Mouse (Mus musculus) liver, adult 2 months (tissue): Measurements from ENCODE around the gene Gm4498. TPM values are rescaled to one million over a fixed set of nuclear protein-coding genes. Genes with fewer than 3 reads are reported as not detected.
"Not testable (repeated sequence)": the region's sequence is repeated elsewhere in the genome, so short reads cannot be mapped to it uniquely, and the experiment has no call there.

Source experiments
- DNase-seq: peaks from one replicate; pipeline ENCODE4 v3.0.0-alpha.2; 2011; ENCODE audit warnings: low read depth, low spot score; ENCODE audit errors: extremely low read depth
- H3K27ac ChIP-seq: fragments of 200-500 bp; replicated peaks from 2 replicates; pipeline ENCODE4 v1.5.1; 2012; ENCODE audit warnings: low read depth, mild to moderate bottlenecking, control low read depth, inconsistent platforms, low read length; ENCODE audit not compliant: insufficient read depth
- H3K27me3 ChIP-seq: fragments of 200-500 bp; 2 replicates; pipeline ENCODE4 v1.6.1; 2012; ENCODE audit warnings: mild to moderate bottlenecking, moderate library complexity, low read length, inconsistent platforms; ENCODE audit not compliant: control insufficient read depth, insufficient read depth
- H3K36me3 ChIP-seq: fragments of 200-500 bp; 2 replicates; pipeline ENCODE4 v1.6.1; 2012; ENCODE audit warnings: low read length, inconsistent platforms; ENCODE audit not compliant: control insufficient read depth, insufficient read depth
- H3K4me1 ChIP-seq: fragments of 200-500 bp; 2 replicates; pipeline ENCODE4 v1.6.1; 2011; ENCODE audit warnings: low read length; ENCODE audit not compliant: control insufficient read depth, insufficient read depth
- H3K4me3 ChIP-seq: fragments of 200-500 bp; 2 replicates; pipeline ENCODE4 v1.5.1; 2011; ENCODE audit warnings: low read depth, mild to moderate bottlenecking, control low read depth, low read length, moderate library complexity; ENCODE audit not compliant: insufficient read depth
- H3K79me2 ChIP-seq: fragments of 200-500 bp; 2 replicates; pipeline ENCODE4 v1.6.1; 2012; ENCODE audit warnings: inconsistent platforms, mild to moderate bottlenecking, low read length, moderate library complexity; ENCODE audit not compliant: control insufficient read depth, insufficient read depth
- H3K9ac ChIP-seq: fragments of 200-500 bp; 2 replicates; pipeline ENCODE4 v1.6.1; 2012; ENCODE audit warnings: low read depth, mild to moderate bottlenecking, control low read depth, inconsistent platforms, low read length
- WGBS: fragments of 180-500 bp; shearing (Covaris S2); methylation state at CpG from one replicate; pipeline ENCODE4 v1.1.7; 2018; 5-methylcytosine and 5-hydroxymethylcytosine counted together
- polyA plus RNA-seq: library from polyadenylated mRNA; depleted of rRNA; stranded (reverse); fragments of >200 nt; gene quantifications from 2 replicates; pipeline ENCODE4 v1.2.3, GENCODE M21; 2012; rRNA removed
- total RNA-seq: library from RNA; depleted of rRNA; stranded (reverse); fragments of >200 nt; gene quantifications from 2 replicates; pipeline ENCODE4 v1.2.3, GENCODE M21; 2014; rRNA removed

Gm4498 gene
- total RNA-seq: not detected in 2 replicates
- not detected in 2 replicates for polyA plus RNA-seq

DNA sequence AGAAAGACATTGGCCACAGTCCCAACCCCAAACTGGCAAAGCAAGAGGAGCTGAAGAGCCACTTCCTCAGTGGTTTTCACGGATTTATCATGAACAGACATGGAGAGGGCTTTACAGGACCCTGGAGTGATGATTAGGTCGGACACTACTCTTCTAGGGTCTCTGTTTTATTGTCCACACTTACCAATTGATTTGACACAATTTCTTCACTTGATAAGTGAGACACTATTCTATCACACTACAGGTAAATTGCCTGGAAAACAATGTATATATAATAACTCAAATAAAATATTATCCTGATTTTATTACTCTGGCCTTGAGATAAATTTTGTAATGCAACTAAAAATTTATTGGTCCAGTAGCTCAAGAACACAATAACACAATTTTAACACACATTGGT is at the start of gene Gm4498:
Gene Gm4498 (minus strand): TSS at position 101 of the 400 bp plus-strand sequence.
- WGBS: no CpG with 5 or more reads among the region's 2 CpGs
- H3K4me3 ChIP-seq, H3K79me2 ChIP-seq: not testable (repeated sequence)

DNA sequence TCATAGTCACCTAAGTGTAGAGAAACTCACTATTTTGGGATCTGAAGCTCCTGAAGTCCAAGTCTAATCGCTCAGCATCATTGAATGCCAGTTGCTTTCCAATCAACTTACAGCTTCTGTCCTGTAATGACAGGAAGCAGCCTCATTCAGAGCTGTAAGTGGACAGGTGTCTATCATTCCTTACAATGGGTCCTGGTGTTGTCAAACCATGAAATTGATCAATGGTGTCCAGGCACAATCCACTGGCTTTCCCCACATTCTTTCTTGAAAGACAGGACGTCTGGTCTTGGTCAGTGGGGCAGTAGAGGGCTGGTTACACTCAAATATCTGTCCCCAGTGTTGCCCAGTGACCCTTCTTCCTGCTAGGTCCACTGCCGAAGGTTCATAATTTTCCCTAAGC is 29.1 kb upstream of the Gm4498 start, which contains the start of gene Gm5890:
Gene Gm5890 (minus strand): TSS at position 101 of the 400 bp plus-strand sequence.
- no CpG with 5 or more reads among the region's 3 CpGs for WGBS
- not testable (repeated sequence) for H3K4me1 ChIP-seq, H3K4me3 ChIP-seq, H3K79me2 ChIP-seq, DNase-seq, H3K27me3 ChIP-seq, H3K9ac ChIP-seq, H3K36me3 ChIP-seq, H3K27ac ChIP-seq

More for the DNA sequence above, at the start of gene Gm4498:
- not testable (repeated sequence) for H3K36me3 ChIP-seq, H3K27me3 ChIP-seq, H3K27ac ChIP-seq, H3K9ac ChIP-seq, H3K4me1 ChIP-seq, DNase-seq

DNA sequence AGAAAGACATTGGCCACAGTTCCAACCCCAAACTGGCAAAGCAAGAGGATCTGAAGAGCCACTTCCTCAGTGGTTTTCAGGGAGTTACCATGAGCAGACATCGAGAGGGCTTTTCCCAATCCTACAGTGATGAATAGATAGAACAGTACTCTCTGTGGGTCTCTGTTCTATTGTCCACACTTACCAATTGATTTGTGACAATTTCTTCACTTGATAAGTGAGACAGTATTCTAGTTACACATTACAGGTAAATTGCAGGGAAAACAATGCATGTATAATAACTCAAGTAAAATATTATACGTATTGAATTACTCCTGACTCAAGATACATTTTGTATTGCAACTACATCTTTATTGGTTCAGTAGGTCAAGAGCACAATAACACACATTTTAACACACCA is 28.1 kb downstream of the Gm4498 start, which contains the start of gene Gm6164:
Gene Gm6164 (minus strand): TSS at position 101 of the 400 bp plus-strand sequence.
- not testable (repeated sequence) for H3K4me3 ChIP-seq, H3K36me3 ChIP-seq, H3K79me2 ChIP-seq, H3K27ac ChIP-seq, H3K4me1 ChIP-seq, H3K9ac ChIP-seq, DNase-seq, H3K27me3 ChIP-seq
- no CpG with 5 or more reads among the region's 2 CpGs for WGBS

DNA sequence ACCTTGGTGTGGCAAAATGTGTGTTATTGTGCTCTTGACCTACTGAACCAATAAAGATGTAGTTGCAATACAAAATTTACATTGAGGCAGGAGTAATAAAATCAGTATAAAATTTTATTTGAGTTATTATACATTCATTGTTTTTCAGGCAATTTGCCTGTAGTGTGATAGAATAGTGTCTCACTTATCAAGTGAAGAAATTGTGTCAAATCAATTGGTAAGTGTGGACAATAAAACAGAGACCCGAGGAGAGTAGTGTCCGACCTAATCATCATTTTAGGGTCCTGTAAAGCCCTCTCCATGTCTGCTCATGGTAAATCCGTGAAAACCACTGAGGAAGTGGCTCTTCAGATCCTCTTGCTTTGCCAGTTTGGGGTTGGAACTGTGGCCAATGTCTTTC is 40.2 kb downstream of the Gm4498 start, which contains the start of gene Vmn1r95:
Gene Vmn1r95 (plus strand): TSS at position 301 of the 400 bp plus-strand sequence.
- not testable (repeated sequence) for H3K27ac ChIP-seq, H3K79me2 ChIP-seq, H3K27me3 ChIP-seq, DNase-seq, H3K9ac ChIP-seq, H3K36me3 ChIP-seq, H3K4me1 ChIP-seq, H3K4me3 ChIP-seq
- WGBS: no CpG with 5 or more reads among the region's 3 CpGs

Other genes starting within 250 kb of the Gm4498 start
- gene Nlrp9b, start 242.4 kb downstream of the Gm4498 start, total RNA-seq: not detected in 2 replicates
- not detected in 2 replicates for gene Nlrp9b, start 242.4 kb downstream of the Gm4498 start, polyA plus RNA-seq
- not detected in 2 replicates for gene Vmn1r91, start 134.1 kb downstream of the Gm4498 start, total RNA-seq
- not detected in 2 replicates for gene Vmn1r91, start 134.1 kb downstream of the Gm4498 start, polyA plus RNA-seq
- not detected in 2 replicates for gene Gm16442, start 111.2 kb downstream of the Gm4498 start, total RNA-seq
- not detected in 2 replicates for gene Gm16442, start 111.2 kb downstream of the Gm4498 start, polyA plus RNA-seq
- not detected in 2 replicates for gene Vmn1r93, start 94.7 kb downstream of the Gm4498 start, total RNA-seq
- gene Vmn1r93, start 94.7 kb downstream of the Gm4498 start, polyA plus RNA-seq: not detected in 2 replicates
- not detected in 2 replicates for gene Vmn1r94, start 65.5 kb downstream of the Gm4498 start, total RNA-seq
- not detected in 2 replicates for gene Vmn1r94, start 65.5 kb downstream of the Gm4498 start, polyA plus RNA-seq
- gene Vmn1r95, start 40.1 kb downstream of the Gm4498 start, total RNA-seq: not detected in 2 replicates
- not detected in 2 replicates for gene Vmn1r95, start 40.1 kb downstream of the Gm4498 start, polyA plus RNA-seq
- not detected in 2 replicates for gene Gm6164, start 28.2 kb downstream of the Gm4498 start, total RNA-seq
- not detected in 2 replicates for gene Gm6164, start 28.2 kb downstream of the Gm4498 start, polyA plus RNA-seq
- not detected in 2 replicates for gene Gm5890, start 29.0 kb upstream of the Gm4498 start, total RNA-seq
- not detected in 2 replicates for gene Gm5890, start 29.0 kb upstream of the Gm4498 start, polyA plus RNA-seq
- not detected in 2 replicates for gene Gm4133, start 100.2 kb upstream of the Gm4498 start, total RNA-seq
- not detected in 2 replicates for gene Gm4133, start 100.2 kb upstream of the Gm4498 start, polyA plus RNA-seq
- gene Gm5728, start 141.6 kb upstream of the Gm4498 start, total RNA-seq: not detected in 2 replicates
- not detected in 2 replicates for gene Gm5728, start 141.6 kb upstream of the Gm4498 start, polyA plus RNA-seq
- gene Vmn1r100, start 184.1 kb upstream of the Gm4498 start, total RNA-seq: not detected in 2 replicates
- gene Vmn1r100, start 184.1 kb upstream of the Gm4498 start, polyA plus RNA-seq: not detected in 2 replicates
- gene Vmn1r101, start 208.8 kb upstream of the Gm4498 start, total RNA-seq: not detected in 2 replicates
- gene Vmn1r101, start 208.8 kb upstream of the Gm4498 start, polyA plus RNA-seq: not detected in 2 replicates
- not detected in 2 replicates for gene Gm10670, start 241.1 kb upstream of the Gm4498 start, total RNA-seq
- not detected in 2 replicates for gene Gm10670, start 241.1 kb upstream of the Gm4498 start, polyA plus RNA-seq